Mouse (Mus musculus) heart, postnatal 36 days (tissue): Measurements from ENCODE around the gene Gm49320. TPM values are rescaled to one million over a fixed set of nuclear protein-coding genes. Genes with fewer than 3 reads are reported as not detected.
"Not testable (repeated sequence)": the region's sequence is repeated elsewhere in the genome, so short reads cannot be mapped to it uniquely, and the experiment has no call there.

Experiments used
- DNase-seq, 2 experiments: peaks; one replicate each; pipeline ENCODE4 v3.0.0; 2021 to 2022
- intact Hi-C: fragments of 180-260 bp; cut with DNase I; formaldehyde crosslinking; loops from one replicate; pipeline ENCODE4 v1.15.1; 2025
- total RNA-seq, 2 experiments: library from RNA; stranded (reverse); gene quantifications; 2 replicates each; pipeline ENCODE4 v1.2.3; 2021

Gene Gm49320
- total RNA-seq, 2 experiments from 2014 or later: 0.44 TPM; not detected in 1

GRCm38 (mm10) chr8:4255471-4255870 lies 16.8 kb downstream of the Gm49320 start:
- DNase-seq: not testable (repeated sequence)
- intact Hi-C loops: loop anchor here (5.0 to 10.0 kb wide), 6 partner anchors 63 to 741 kb away; partner anchors contain the start of genes Pcp2, Pet100, Pnpla6 and Xab2

DNA sequence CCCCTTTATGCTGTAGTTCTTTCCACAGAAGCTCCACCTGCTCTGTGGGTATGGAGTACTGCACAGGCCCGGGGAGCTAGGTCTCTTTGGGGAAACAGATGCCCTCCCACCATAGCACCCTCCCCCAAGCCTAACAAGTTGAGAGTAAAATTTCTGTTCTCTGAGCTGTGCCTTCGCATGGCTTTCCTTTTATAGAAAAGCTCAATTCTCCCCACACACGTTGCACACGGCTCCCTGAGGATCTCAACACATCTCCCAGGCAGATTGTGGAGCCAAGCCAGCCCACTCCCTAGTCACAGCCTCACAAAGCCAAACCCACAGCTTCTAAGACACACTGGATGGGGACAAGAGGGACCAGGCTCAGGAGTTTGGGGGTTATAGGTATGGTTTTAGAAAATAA lies 18.2 kb downstream of the Gm49320 start:
- intact Hi-C loops: loop anchor here (5.0 to 10.0 kb wide), 6 partner anchors 65 to 742 kb away; partner anchors contain the start of genes Pcp2, Pet100, Pnpla6 and Xab2

GRCm38 (mm10) chr8:4257350-4257749 lies 18.7 kb downstream of the Gm49320 start:
- intact Hi-C loops: loop anchor here (5.0 to 10.0 kb wide), 6 partner anchors 65 to 743 kb away; partner anchors contain the start of genes Pcp2, Pet100, Pnpla6 and Xab2
- DNase-seq: no peak

More for the DNA sequence above, 18.2 kb downstream of the Gm49320 start:
- no peak for DNase-seq

DNA sequence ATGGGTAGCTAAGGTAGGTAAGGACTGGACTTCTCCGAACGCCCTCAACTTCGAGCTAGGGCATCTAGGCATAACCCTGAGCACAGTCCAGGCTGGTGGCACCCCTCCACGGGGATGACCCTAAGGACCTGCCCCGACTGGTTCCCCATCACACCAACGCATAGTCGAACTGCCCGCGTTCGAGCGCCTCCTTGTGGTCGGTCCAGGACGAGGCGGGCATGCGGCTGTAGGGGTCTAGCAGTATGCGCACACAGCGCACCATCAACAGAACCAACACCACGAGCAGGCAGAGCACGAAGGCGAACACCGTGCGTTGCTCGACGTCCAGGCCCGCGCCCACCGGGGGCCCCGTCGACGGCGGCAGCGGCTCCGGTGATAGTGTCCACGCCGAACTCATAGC lies 19.6 kb downstream of the Gm49320 start:
- DNase-seq: peak; percentile 63 to 72
- intact Hi-C loops: loop anchor here (2.0 to 10.0 kb wide), 7 partner anchors 17 to 743 kb away; partner anchors contain the start of genes Pcp2, Pet100, Pnpla6 and Timm44

DNA sequence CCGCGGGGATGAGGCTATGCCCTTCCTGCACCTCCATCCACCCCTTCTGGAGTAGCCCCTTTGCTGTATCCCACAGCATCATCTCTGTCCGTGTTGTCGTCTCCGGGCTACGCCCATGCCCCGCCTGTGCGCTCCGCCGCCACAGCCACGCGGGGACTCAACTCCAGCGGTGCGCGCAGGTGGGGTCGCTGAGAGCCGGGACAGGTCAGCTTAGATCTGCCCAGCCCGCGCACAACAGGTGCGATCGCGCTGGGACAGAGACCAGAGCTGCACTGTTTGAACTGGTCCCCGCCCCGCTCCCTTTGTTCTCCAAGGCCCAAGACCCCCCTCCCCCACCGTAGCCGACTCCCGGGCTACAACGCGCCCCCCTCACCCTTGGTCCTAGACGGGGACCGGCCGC lies 20.0 kb downstream of the Gm49320 start:
- intact Hi-C loops: loop anchor here (2.0 to 10.0 kb wide), 7 partner anchors 16 to 744 kb away; partner anchors contain the start of genes Pcp2, Pet100, Pnpla6 and Timm44
- DNase-seq: peak; percentile 13 to 26

DNA sequence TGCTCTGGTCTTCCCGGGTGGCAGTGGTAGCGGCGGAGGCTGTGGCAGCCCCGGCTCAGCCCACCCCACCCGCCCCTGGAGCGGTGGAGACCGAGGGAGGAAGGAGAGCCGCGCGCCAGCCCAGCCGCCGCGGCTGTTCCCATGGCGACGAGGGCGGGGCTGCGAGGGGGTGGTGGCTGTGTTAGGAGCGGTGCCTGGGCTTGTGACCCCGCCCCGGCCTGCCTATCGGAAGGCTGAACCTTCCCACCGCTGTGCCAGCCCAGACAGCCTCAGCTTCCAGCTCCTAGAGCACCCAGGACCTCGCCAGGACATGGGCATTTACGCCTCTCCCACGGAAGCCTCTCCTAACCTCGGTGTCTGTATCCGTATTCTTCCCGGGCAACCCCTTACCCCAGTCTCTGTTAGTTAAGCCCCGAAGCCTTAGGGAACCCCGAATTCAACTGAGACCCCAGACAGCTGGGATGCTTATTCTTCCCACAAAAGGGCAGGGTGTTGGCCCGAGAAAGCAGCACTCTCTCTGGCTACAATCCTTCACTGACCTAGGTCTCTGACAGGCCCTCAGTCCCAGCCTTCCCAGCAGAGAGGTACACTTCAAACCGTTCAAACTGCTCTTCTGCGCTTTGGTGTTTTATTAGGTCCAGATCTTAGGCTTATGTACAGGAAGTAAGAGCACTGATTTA lies 20.6 kb downstream of the Gm49320 start, which contains the start of gene Ctxn1:
Gene Ctxn1 (minus strand): TSS at position 150 of the 680 bp plus-strand sequence.
- DNase-seq: peak; percentile 93 to 96
- intact Hi-C loops: loop anchor here (2.0 to 10.0 kb wide), 7 partner anchors 16 to 744 kb away; partner anchors contain the start of genes Pcp2, Pet100, Pnpla6 and Timm44

DNA sequence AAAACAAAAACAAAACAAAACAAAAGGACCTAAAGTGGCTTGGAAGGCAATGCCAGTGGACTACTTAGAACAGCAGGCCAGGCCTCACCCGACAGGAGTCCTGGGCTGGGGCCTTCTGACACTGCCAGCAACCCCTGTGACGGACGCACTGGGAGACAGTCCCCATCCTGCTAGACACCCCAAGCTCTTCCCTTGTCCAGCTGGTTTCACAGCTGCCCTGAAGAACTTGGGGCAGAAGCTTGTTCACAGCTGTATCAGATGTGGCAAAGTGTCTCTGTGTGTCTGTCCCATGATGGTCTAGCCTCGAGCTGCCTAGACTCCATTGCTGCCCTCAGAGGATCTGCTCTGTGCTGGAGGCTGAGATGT lies 21.1 kb downstream of the Gm49320 start:
- intact Hi-C loops: loop anchor here (2.0 to 10.0 kb wide), 7 partner anchors 15 to 745 kb away; partner anchors contain the start of genes Pcp2, Pet100, Pnpla6 and Timm44
- no peak for DNase-seq

DNA sequence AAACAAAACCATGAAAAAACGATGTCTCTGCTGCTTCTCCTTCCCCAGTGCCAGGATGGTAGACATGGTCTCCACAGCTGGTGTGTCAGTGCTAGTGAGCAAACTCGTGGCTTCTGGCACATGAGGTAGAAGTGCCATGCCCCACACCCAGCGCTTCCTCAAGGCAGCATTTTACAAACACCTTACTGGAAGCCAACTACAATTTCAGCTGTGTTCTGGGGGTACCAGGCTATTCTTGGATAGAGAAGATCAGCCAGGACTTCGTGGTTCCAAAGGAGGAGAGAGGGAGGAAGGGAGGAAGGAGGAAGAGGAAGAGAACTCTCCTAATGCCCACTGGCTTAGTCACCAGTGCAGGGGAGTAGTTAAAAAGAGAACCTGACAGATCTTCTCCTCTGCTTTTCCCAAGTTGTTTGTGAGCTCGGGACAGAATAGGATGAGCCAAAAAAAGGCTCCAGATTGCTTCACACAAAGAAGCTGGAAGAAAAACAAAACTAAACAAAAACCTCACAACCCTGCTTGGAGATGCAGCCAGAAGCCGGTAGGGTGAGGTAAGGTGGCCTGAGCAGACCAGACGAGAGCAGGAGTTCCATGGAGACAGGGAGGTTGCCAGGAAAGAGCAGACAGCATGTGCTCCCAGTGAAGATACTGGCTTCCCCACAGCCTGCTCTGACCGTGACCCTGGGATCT lies 24.6 kb downstream of the Gm49320 start:
- no peak for DNase-seq
- intact Hi-C loops: no loop called here

DNA sequence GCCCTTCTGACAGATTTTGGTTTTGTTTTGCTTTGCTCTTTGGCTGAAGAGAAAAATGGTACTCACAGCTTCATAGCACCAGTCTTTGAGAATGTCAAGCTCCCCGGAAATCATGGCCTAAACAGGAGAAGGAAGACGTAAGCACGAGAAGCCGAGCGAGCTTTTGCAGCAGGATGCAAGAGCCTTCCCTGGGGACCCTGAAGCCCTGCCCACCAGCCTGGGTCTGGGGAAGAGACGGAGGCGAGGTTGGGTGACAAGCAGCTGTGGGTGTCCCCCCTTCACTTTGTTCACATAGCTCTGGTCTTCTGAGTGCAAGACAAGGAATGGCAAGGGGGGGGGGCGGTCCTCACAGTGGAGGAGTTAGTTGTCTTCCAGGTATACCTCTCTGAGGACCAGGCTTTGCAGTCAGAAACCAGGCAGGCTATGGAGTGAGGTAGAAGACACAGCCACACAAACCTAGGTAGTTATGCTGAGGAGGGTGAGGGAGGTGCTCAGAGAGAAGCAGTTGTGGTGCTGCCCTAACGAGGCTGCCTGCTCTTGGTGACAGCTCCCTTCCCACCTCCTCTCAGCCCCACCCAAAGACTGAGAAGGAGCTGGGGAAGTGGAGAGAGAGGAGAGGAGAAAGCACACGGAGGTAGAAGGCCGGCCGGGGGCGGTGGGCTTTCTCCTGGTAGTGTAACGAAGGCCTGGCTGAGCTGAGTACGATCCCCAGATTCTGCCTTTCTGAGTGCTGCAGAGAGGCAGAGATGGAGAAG lies 26.7 kb downstream of the Gm49320 start:
- intact Hi-C loops: no loop called here

DNA sequence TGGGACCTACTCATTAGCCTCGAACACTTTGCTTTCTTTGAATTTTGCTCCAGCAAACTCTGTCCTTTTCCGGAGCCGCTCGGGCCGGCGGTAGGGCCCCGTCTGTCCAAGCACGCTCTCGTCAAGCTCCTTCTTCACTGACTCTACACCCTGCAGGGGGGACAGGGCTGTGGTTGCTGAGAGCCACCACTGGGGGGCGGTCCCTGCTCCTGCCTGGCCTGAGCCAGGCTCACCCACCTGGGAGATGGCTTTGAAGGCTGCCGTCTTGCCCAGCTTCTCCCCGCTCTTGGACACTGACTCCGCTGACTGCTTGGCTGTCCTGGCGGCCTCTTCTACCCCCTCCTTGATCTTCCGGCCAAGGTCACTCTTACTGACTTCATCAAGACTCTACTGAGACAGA lies 29.0 kb downstream of the Gm49320 start:
- intact Hi-C loops: no loop called here
- DNase-seq: no peak

More for the DNA sequence above, 26.7 kb downstream of the Gm49320 start:
- DNase-seq: no peak

- intact Hi-C loops: no loop called here
- no peak for DNase-seq
Measured at GRCm38 (mm10) chr8:4269609-4270008, 30.9 kb downstream of the Gm49320 start.

DNA sequence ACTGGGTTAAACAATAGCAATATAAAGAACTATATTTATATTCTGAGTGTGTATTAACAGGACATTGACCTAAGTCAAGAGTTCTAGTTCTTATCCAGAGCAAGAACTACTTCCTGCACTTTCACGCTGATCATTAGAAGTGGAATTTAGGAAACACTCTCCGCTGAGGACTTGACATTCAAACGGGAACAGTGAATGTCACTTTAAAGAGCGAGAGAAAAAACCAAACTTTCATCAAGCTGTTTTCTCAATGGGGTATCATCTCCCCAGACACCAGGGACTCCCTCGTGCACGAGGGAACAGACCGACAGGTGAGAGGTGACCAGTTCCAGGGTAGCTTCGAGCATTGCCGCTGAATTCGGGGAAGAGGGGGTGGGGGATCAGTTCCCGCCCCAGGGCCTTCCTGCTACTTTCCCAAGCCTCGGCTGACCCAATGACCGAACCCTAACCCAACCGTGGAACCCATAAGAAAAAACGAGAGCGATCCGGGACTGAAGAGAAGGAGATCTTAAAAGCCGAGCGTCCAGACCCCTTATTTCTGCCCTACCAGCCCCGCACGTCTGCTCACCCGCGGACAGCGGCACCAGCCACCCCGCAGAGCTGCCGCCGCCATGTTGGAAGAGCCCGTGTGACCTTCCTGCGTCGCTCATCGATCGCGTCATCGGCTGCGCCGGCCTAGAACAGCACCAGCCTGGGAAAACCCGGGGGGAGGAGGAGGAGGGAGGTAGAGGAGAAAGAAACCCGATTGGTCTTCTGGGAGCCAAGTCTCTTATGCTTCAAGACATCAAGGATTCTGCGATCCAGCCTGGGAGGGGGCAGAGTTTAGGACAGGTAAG lies 36.8 kb downstream of the Gm49320 start, which contains the start of gene Timm44:
Gene Timm44 (minus strand): TSS at position 639 of the 836 bp plus-strand sequence.
- peak; percentile 93 to 94 for DNase-seq
- intact Hi-C loops: loop anchor here (2.0 kb wide), 1 partner anchor 17 kb away; the partner anchor contains the start of gene Ctxn1

GRCm38 (mm10) chr8:4276111-4276465 lies 37.4 kb downstream of the Gm49320 start:
- intact Hi-C loops: no loop called here
- DNase-seq: no peak

GRCm38 (mm10) chr8:4292738-4293137 lies 54.1 kb downstream of the Gm49320 start:
- DNase-seq: no peak
- intact Hi-C loops: no loop called here

- intact Hi-C loops: no loop called here
- DNase-seq: no peak
Measured at GRCm38 (mm10) chr8:4297822-4298221, 59.2 kb downstream of the Gm49320 start.
